In genomic region chr5:149183721-149184103, GRCm38 (mm10) we compare ENCODE assay signal across 7 mouse cellular contexts. TPM values are rescaled to one million over a fixed set of nuclear protein-coding genes. Genes with fewer than 3 reads are reported as not detected.
A peak's percentile ranks its signal among the peaks of the same experiment; 100 is the strongest.
DNase-seq lines count a peak whose midpoint lies in the region; ATAC-seq and TF ChIP-seq lines count a peak whose summit lies in the region.

No protein-coding gene starts in this region.

- ATAC-seq in erythroid progenitor cell, adult 5-6 weeks (replicated peaks; ENCODE audit: low FRiP score, poor library complexity, severe bottlenecking), result peak; percentile 56
- ATAC-seq in limb, embryonic 15.5 days (ENCODE audit: insufficient number of reproducible peaks, low FRiP score, low TSS enrichment, low read depth), result no peak; the same call in 1 of the 2 replicates
- ATAC-seq in stomach, embryonic 14.5 days (ENCODE audit: insufficient number of reproducible peaks, insufficient read depth, low FRiP score, low read depth), result peak; percentile 46

- no peak for TF ChIP-seq POLR2A in testis, adult 2 months (IDR thresholded peaks at IDR 0.05; ENCODE audit: control insufficient read depth, low read depth, low read length)

- TF ChIP-seq CTCF in testis, adult 2 months (IDR thresholded peaks at IDR 0.05; ENCODE audit: control insufficient read depth, insufficient read depth, insufficient replicate concordance, low read depth, low read length), result no peak

- DNase-seq in testis, postnatal 10 days (ENCODE audit: low spot score), result no peak
- no peak for DNase-seq in gastrocnemius, postnatal 4 days (ENCODE audit: low spot score in 2 of 2)
- DNase-seq in cerebellum, adult 9-10 months, result no peak

- H3K36me3 ChIP-seq in testis, adult 2 months (ENCODE audit: control insufficient read depth, insufficient read depth, low read length), result no peaks in the 10 kb centered on the region; the same call in none of the 2 replicates
- H3K36me3 ChIP-seq in limb, embryonic 15.5 days, result no peaks in the 10 kb centered on the region; the same call in 1 of the 2 replicates
- H3K36me3 ChIP-seq in stomach, embryonic 14.5 days (ENCODE audit: control insufficient read depth, insufficient read depth, low read length), result peaks cover 2% of the 10 kb centered on the region; the same call in 1 of the 2 replicates

- no peaks in the 10 kb centered on the region for H3K27me3 ChIP-seq in testis, adult 2 months (ENCODE audit: control insufficient read depth, insufficient read depth, low read length)
- H3K27me3 ChIP-seq in limb, embryonic 15.5 days, result no peaks in the 10 kb centered on the region
- no peaks in the 10 kb centered on the region for H3K27me3 ChIP-seq in stomach, embryonic 14.5 days (ENCODE audit: control insufficient read depth, insufficient read depth, low read length)

- peak overlapping the region; percentile 45 for H3K4me2 ChIP-seq in limb, embryonic 15.5 days
- H3K4me2 ChIP-seq in stomach, embryonic 14.5 days (replicated peaks; ENCODE audit: low read depth, low read length), result peak overlapping the region; percentile 49

- peak overlapping the region; percentile 82 for H3K9ac ChIP-seq in limb, embryonic 15.5 days
- peak overlapping the region; percentile 60 for H3K9ac ChIP-seq in stomach, embryonic 14.5 days (replicated peaks; ENCODE audit: low read depth, low read length)

- peak overlapping the region; percentile 100 for H3K27ac ChIP-seq in testis, adult 2 months (ENCODE audit: control insufficient read depth, insufficient read depth, low read depth, low read length)
- H3K27ac ChIP-seq in limb, embryonic 15.5 days, result peak overlapping the region; percentile 98
- H3K27ac ChIP-seq in stomach, embryonic 14.5 days (ENCODE audit: low read length), result peak overlapping the region; percentile 93

- peak overlapping the region; percentile 100 for H3K4me3 ChIP-seq in testis, adult 2 months (ENCODE audit: control insufficient read depth, low read depth, low read length)
- peak overlapping the region; percentile 75 for H3K4me3 ChIP-seq in limb, embryonic 15.5 days
- H3K4me3 ChIP-seq in stomach, embryonic 14.5 days (ENCODE audit: low read depth, low read length), result peak overlapping the region; percentile 48

- 1% methylated on average over 13 of the region's 13 CpGs for WGBS in limb, embryonic 15.5 days
- WGBS in stomach, embryonic 14.5 days, result under 1% methylated on average over 13 of the region's 13 CpGs

- peaks cover 8% of the 10 kb centered on the region; the same call in 1 of the 2 replicates for H3K4me1 ChIP-seq in testis, adult 2 months (ENCODE audit: control insufficient read depth, insufficient read depth, low read length)
- peaks cover 15% of the 10 kb centered on the region for H3K4me1 ChIP-seq in limb, embryonic 15.5 days
- H3K4me1 ChIP-seq in stomach, embryonic 14.5 days (ENCODE audit: control insufficient read depth, insufficient read depth, low read length), result peaks cover 12% of the 10 kb centered on the region

- no peaks in the 10 kb centered on the region for H3K9me3 ChIP-seq in limb, embryonic 15.5 days
- no peaks in the 10 kb centered on the region for H3K9me3 ChIP-seq in stomach, embryonic 14.5 days (ENCODE audit: control insufficient read depth, low read depth, low read length)

RNA-seq across cellular contexts. Expression of gene Uspl1, which starts 0.4 kb away (rescaled TPM):
- polyA plus RNA-seq in testis, adult 2 months (2012; rRNA removed), result 17.2 and 17.9 TPM in 2 replicates
- 26.4 and 42.9 TPM in 2 replicates for total RNA-seq in erythroid progenitor cell, adult 5-6 weeks (2015; ENCODE audit: low replicate concordance)
- total RNA-seq in erythroid progenitor cell, adult 5-6 weeks (2017; ENCODE audit: low replicate concordance), result 22.1 and 31.8 TPM in 2 replicates
- polyA plus RNA-seq in limb, embryonic 15.5 days (2015; fragmentation: Nextera tagmentation; extraction: Ambion mirVana), result 38.2 and 41.1 TPM in 2 replicates
- 51.6 and 54.4 TPM in 2 replicates for polyA plus RNA-seq in stomach, embryonic 14.5 days (2014; fragmentation: Nextera tagmentation; extraction: Ambion mirVana)
- total RNA-seq in gastrocnemius, postnatal 4 days (2021), result 10 to 100 TPM; 27.4 to 32.3 TPM

RNA-seq across cellular contexts. Expression of gene Hmgb1, which starts 0.6 kb away (rescaled TPM):
- polyA plus RNA-seq in testis, adult 2 months (2012; rRNA removed), result 15.2 and 15.3 TPM in 2 replicates
- total RNA-seq in erythroid progenitor cell, adult 5-6 weeks (2015; ENCODE audit: low replicate concordance), result 681 and 819 TPM in 2 replicates
- total RNA-seq in erythroid progenitor cell, adult 5-6 weeks (2017; ENCODE audit: low replicate concordance), result 585 and 610 TPM in 2 replicates
- 1,175 and 1,273 TPM in 2 replicates for polyA plus RNA-seq in limb, embryonic 15.5 days (2015; fragmentation: Nextera tagmentation; extraction: Ambion mirVana)
- polyA plus RNA-seq in stomach, embryonic 14.5 days (2014; fragmentation: Nextera tagmentation; extraction: Ambion mirVana), result 1,555 and 1,628 TPM in 2 replicates
- 100 to 1,000 TPM; 233 to 278 TPM for total RNA-seq in gastrocnemius, postnatal 4 days (2021)

Comparison
In these comparisons a context has a peak if more than half of its experiments do, and no peak if none do; other contexts are left out.
1. H3K4me3 ChIP-seq: peak in every context shown above with its lines; median percentile 100 in testis, adult 2 months; 75 in limb, embryonic 15.5 days; 48 in stomach, embryonic 14.5 days.
2. RNA of gene Hmgb1, which starts 0.6 kb away (polyA plus RNA-seq): 1,555 to 1,628 TPM in stomach, embryonic 14.5 days and 1,175 to 1,273 TPM in limb, embryonic 15.5 days; 15.2 to 15.3 TPM in testis, adult 2 months; every median in the first group is over 10 times any median in the second.
3. Peak in every context shown above with its lines, with median percentiles within 50 percentile points of each other: H3K27ac ChIP-seq.